Comparison of ENCODE assay signal across 9 mouse cellular contexts in the genomic region with DNA sequence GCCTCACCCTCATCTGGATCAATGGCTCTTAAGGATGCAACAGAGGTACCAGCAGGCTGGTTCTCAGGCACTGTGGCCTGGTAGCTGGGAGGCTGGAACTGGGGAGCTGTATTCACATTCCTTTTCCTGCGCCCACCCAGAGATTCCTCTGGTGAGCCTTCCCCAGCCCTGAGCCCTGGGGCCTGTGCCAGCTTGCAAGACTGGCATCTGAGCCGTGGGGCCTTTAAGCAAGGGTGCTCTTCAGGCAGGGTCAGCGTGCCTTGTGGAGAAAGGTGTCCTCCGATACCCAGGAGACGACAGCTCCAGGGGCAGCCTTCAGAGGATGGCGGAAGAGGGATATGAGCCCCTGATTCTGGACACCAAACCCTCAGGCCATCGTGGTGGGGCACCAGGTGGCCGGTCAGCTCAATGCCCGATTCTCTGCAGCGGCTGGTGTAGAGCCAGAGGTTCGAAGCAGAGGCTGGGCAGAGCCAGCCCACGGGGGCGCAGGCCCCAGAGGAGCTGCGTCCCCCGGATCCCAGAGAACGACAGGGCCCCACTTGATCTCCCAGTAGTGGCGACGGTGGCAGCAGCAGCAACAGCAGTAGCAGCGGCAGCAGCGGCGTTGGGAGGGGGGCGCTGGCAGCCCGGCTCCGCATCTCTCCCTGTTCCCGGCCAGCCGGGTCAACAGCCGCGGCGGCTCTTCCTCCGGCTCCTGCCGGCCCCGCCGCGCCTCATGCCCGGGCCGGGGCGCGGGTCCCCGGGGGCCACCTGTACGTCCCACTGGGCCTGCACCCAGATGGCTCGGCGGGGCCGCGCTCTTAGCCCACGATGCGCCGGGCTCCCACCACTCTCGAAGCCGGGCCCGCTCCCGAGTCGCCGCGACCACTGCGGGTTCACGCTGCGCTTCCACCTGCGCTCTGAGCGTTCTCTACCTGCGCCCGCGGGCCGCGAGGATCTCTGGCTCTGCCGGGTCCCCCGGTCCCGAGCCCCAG. TPM values are rescaled to one million over a fixed set of nuclear protein-coding genes. Genes with fewer than 3 reads are reported as not detected.
DNase-seq lines count a peak whose midpoint lies in the region; ATAC-seq lines count a peak whose summit lies in the region.
"Had no signal": no experiment of that assay in that cellular context is flagged by ENCODE, and none has a peak within 500 bp of the region (broad histone marks: within the 10 kb centered on the region; RNA-seq: fewer than 3 reads in every experiment).

Gene Celsr2, minus strand, starts transcription at position 696 of the 974 bp plus-strand sequence.

- WGBS in heart, embryonic 16.5 days: 8% methylated on average over 62 of the region's 67 CpGs
- 5% methylated on average over 67 of the region's 67 CpGs for WGBS in midbrain, embryonic 10.5 days

- DNase-seq in CD4-positive, CD25-positive, alpha-beta regulatory T cell, adult 2 months (ENCODE audit: low read depth, low spot score): peak; percentile 41
- peak; percentile 49 for DNase-seq in cerebellum, adult 9-11 months
- no peak for DNase-seq in left cerebral cortex, adult 8-10 months (ENCODE audit: low spot score in 2 of 2)
- peak; percentile 62 for DNase-seq in midbrain, embryonic 10.5 days (ENCODE audit: low spot score)
- peak; percentile 47 to 62 for DNase-seq in thymus, postnatal 36 days

- H3K4me1 ChIP-seq in erythroblast, embryonic 14.5 days (ENCODE audit: control insufficient read depth): peaks cover 12% of the 10 kb centered on the region
- peaks cover 4% of the 10 kb centered on the region; the same call in 1 of the 2 replicates for H3K4me1 ChIP-seq in heart, embryonic 16.5 days (ENCODE audit: control insufficient read depth, insufficient read depth, low read length)
- H3K4me1 ChIP-seq in midbrain, embryonic 10.5 days: peaks cover 76% of the 10 kb centered on the region

- no peak for ATAC-seq in erythroblast, adult 5-6 weeks (replicated peaks; ENCODE audit: low FRiP score, poor library complexity, severe bottlenecking)
- ATAC-seq in heart, embryonic 16.5 days (replicated peaks; ENCODE audit: extremely low read depth, insufficient read depth, low FRiP score): 0 out of 2 replicates have a peak, but pooled peaks have one; percentile 20

- H3K36me3 ChIP-seq in erythroblast, embryonic 14.5 days (ENCODE audit: control insufficient read depth): no peaks in the 10 kb centered on the region
- no peaks in the 10 kb centered on the region; the same call in 1 of the 2 replicates for H3K36me3 ChIP-seq in heart, embryonic 16.5 days (ENCODE audit: control insufficient read depth, insufficient read depth)
- H3K36me3 ChIP-seq in midbrain, embryonic 10.5 days: peaks cover 49% of the 10 kb centered on the region

- peak within 1 kb of the TSS; percentile 57 for H3K4me3 ChIP-seq in erythroblast, embryonic 14.5 days (replicated peaks)
- H3K4me3 ChIP-seq in heart, embryonic 16.5 days (ENCODE audit: low read length): peak within 1 kb of the TSS; percentile 78
- peak within 1 kb of the TSS; percentile 97 for H3K4me3 ChIP-seq in midbrain, embryonic 10.5 days

- peak within 1 kb of the TSS; percentile 100 for H3K4me2 ChIP-seq in heart, embryonic 16.5 days (ENCODE audit: low read depth, low read length)

- peaks cover 59% of the 10 kb centered on the region for H3K27me3 ChIP-seq in erythroblast, embryonic 14.5 days (ENCODE audit: control insufficient read depth)
- H3K27me3 ChIP-seq in heart, embryonic 16.5 days (ENCODE audit: control insufficient read depth, insufficient read depth, low read length): peaks cover 8% of the 10 kb centered on the region
- H3K27me3 ChIP-seq in midbrain, embryonic 10.5 days (ENCODE audit: low read depth, poor library complexity, severe bottlenecking): peaks cover 24% of the 10 kb centered on the region

- peak within 1 kb of the TSS; percentile 77 for H3K9ac ChIP-seq in heart, embryonic 16.5 days (ENCODE audit: low read length)

- H3K9me3 ChIP-seq in erythroblast, embryonic 14.5 days (ENCODE audit: control insufficient read depth, low read length): peaks cover 32% of the 10 kb centered on the region
- peaks cover 6% of the 10 kb centered on the region; the same call in 1 of the 2 replicates for H3K9me3 ChIP-seq in heart, embryonic 16.5 days (replicated peaks; ENCODE audit: control insufficient read depth, low read length)
- H3K9me3 ChIP-seq in midbrain, embryonic 10.5 days (replicated peaks): peaks cover 26% of the 10 kb centered on the region

- no peak within 1 kb of the TSS for H3K27ac ChIP-seq in heart, embryonic 16.5 days (ENCODE audit: low read length)
- H3K27ac ChIP-seq in midbrain, embryonic 10.5 days (replicated peaks): peak within 1 kb of the TSS; percentile 100

RNA-seq across cellular contexts. Expression of gene Celsr2, which starts in this region (rescaled TPM):
- 0.15 and 0.33 TPM in 2 replicates for polyA plus RNA-seq in erythroblast, embryonic 14.5 days (2012)
- not detected in 2 replicates for total RNA-seq in erythroblast, adult 5-6 weeks (2015; ENCODE audit: low replicate concordance)
- 0.14 TPM in 1 of 2 replicates, not detected in the other for total RNA-seq in erythroblast, adult 5-6 weeks (2017; ENCODE audit: low replicate concordance)
- polyA plus RNA-seq in heart, embryonic 16.5 days (2015; fragmentation: Nextera tagmentation; extraction: Ambion mirVana): 2.7 and 3.9 TPM in 2 replicates
- 100 to 1,000 TPM; 145 to 152 (median 149) TPM for total RNA-seq in left cerebral cortex, adult 8-10 months (2022)
- polyA plus RNA-seq in midbrain, embryonic 10.5 days (2016; fragmentation: Nextera tagmentation; extraction: Ambion mirVana): 53.7 and 67.5 TPM in 2 replicates
- total RNA-seq: CH12.LX had no signal

Comparison
In these comparisons a context has a peak if more than half of its experiments do, and no peak if none do; other contexts are left out.
1. RNA of gene Celsr2 (total RNA-seq): 145 to 152 TPM in left cerebral cortex, adult 8-10 months; 0.14 TPM in erythroblast, adult 5-6 weeks; every median in the first group is over 100 times any median in the second.
2. RNA of gene Celsr2 (polyA plus RNA-seq): 53.7 to 67.5 TPM in midbrain, embryonic 10.5 days; 2.7 to 3.9 TPM in heart, embryonic 16.5 days and 0.15 to 0.33 TPM in erythroblast, embryonic 14.5 days; every median in the first group is over 10 times any median in the second.
3. DNase-seq: peak in CD4-positive, CD25-positive, alpha-beta regulatory T cell, adult 2 months (single experiment), cerebellum, adult 9-11 months (single experiment), midbrain, embryonic 10.5 days (single experiment) and thymus, postnatal 36 days (2 of 2); none in left cerebral cortex, adult 8-10 months (0 of 2).
4. Peak in every context shown above with its lines, with median percentiles within 50 percentile points of each other: H3K4me3 ChIP-seq.